Mouse (Mus musculus) layer of hippocampus, postnatal 25 days (tissue): ENCODE measurements around the gene Adamts7. TPM values are rescaled to one million over a fixed set of nuclear protein-coding genes. Genes with fewer than 3 reads are reported as not detected.

Experiments used
- DNase-seq, 2 experiments: peaks; one replicate each; pipeline ENCODE4 v3.0.0; 2022; ENCODE audit warnings: mixed read lengths in 2 of 2, low spot score in 1 of 2; ENCODE audit errors: extremely low spot score in 1 of 2
- total RNA-seq, 2 experiments: library from RNA; stranded (reverse); gene quantifications; 2 replicates each; pipeline ENCODE4 v1.2.3; 2021

Adamts7 gene
- total RNA-seq, 2 experiments from 2014 or later: 0.62 to 0.77 TPM

DNA sequence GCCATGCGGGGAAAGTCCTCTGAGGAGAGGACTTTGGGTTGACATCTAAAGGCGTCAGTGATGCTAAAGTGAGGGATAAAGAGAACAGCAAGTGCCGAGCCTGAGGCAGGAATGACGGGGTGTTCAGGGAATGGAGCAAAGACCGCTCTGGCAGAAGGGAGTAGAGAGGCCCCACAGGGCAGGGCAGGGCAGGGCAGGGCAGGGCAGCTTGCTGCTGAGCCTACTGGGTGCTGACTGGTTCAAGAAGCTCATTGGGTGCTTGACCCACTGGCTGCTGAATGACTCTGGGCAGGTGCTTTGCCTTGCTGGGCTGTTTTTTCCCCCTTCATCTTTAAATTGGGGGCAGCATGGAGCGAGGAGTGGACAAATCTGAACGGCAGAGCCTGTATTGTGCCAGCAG, 33.4 kb downstream of the Adamts7 start:
- no peak for DNase-seq

DNA sequence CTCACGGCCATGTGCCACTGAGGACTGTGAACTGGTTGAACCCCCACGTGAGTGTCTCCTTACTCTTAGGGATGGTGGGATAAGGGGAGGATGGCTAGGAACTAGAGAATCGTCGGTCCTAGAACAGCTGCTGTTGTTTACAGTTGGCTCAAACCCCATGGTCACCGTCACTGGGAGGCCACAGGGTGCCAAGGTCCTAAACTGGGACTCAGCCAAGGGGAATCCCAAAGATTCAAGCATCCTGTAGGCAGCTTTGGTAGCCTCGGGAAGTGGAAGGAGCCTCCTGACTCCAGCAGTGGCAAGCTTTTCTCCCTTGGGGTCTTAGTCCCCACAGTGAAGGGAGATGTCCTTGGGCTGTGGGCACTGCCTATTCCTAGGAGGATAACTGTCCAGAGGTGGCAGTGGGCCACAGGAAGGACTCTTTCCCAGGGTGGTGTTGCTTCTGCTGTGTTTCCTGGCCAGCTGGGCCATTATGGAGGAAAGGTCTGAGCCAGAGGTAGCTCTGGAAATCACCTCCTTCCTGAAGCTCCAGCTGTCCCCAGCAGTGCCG, 34.3 kb downstream of the Adamts7 start:
- no peak for DNase-seq

DNA sequence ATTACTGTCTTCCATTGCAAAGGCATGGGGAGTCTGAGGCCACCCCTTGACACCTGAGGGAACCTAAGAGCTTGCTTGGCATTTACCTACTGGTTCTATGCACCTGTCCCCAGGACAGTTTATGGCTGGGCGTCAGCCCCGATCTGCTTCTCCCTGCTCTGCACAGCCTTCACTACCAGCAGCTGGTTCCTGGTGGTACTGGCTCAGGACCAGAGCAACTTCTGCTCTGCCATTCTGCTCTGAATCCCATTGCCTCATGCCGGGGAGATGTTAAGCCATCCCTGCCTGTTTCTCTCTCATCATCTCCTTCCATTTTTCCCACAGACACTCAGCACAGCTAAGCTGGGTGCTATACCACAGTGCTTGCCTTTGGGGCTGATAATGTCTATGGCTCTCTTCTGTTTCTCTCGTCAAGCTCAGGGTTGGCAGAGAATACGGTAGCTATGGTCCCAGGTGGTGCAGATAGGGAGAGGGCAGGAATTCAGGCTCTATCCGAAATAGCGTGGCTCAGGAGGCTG, 35.1 kb downstream of the Adamts7 start:
- DNase-seq: no peak

DNA sequence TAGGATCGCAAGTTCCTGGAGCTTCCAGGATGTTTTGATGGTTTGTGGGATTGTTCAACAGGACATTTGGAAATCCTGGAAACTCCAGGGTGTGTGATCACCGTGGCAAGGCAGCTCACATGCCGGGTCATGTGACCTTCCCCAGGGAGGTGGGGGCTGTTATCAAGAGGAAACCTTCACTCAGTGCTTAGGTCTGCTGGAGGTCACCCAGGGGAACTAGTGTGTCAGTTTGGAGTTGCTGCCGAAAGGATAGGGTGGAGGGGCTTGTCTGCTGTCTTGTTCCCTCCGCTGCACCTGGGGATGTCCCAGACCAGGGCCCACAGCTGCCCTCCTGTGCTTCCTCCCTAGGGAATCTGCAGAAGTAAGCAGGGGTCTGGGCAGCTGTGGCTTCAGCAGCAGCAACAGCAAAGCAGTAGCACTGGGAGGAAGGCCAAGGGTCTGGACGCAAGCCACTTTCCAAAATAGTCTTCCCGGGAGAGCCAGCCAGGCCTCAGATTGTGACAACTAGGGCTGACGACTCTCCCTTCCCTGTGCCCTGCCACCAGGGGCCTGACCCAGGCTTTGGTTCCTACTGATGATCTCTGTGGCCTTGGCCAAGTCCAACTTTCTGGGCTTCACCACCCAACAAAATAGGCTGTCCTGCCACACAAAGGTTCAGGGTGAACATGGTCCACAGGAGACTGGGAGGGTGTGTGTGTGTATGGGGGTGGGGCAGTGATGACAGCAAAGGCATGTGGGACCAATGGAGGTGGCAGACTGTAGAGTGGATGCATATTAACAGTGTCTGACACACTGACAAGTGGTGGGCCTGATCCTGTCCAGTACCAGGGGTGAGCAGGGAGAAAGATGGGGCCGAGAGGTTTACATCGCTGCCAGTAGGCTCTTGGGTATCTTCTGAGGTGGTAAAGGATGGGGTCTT, 35.9 kb downstream of the Adamts7 start:
- peak in 1 of 2 experiments; percentile 24 for DNase-seq

DNA sequence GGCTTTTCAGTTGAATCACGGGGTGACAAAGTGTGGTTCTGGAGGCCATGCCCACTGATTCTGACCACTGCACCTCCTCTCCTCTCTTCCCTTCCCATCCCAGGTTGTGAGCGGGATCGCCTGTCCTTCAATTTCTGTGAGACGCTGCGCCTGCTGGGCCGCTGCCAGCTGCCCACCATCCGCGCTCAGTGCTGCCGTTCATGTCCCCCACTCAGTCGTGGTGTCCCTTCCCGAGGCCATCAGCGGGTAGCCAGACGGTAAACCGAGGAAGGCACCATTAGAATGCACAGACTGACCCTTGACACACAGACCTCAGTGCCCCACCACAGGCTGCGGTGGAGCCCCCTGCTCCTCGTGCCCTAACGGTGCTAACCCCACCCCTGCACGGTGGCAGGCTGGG, 36.7 kb downstream of the Adamts7 start:
- no peak for DNase-seq

DNA sequence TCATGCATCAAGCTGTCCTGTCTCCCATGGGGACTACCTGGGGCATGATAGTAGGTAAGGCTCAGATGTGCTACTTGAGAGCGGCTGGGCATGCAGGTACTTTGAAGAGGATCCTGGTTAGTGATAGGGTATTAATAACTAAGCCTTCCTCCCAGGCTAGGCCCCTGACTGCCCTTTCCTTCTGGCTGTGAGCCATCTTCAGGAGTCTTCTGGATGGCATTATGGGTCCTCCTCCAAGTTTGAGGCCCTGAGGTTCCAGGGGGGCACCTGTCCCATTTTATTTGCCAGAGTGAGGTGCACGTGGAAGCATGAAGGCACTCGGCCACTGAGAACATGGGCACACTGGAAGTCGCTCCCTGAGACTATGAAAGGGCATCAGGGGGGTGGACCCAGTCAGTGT, 37.6 kb downstream of the Adamts7 start:
- DNase-seq: no peak

DNA sequence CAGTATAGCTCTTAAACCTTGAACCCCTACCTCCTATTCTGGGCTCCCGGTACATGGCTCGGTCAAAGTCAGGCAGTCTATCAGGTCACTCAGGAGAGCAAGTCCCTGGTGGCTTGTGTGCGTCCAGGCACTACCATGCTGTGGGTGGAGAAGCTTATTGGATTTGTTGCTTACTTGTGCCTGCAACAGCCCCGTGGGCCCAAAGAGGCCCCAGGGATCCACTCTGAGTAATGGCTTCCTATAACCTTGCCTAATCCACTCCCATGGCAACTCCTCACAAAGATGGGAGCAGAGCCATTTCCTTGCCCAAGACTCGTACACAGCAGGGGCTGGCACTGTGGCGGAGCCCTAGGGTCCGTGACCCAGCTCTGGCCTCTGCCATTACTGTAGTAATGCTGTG, 38.2 kb downstream of the Adamts7 start:
- DNase-seq: no peak

DNA sequence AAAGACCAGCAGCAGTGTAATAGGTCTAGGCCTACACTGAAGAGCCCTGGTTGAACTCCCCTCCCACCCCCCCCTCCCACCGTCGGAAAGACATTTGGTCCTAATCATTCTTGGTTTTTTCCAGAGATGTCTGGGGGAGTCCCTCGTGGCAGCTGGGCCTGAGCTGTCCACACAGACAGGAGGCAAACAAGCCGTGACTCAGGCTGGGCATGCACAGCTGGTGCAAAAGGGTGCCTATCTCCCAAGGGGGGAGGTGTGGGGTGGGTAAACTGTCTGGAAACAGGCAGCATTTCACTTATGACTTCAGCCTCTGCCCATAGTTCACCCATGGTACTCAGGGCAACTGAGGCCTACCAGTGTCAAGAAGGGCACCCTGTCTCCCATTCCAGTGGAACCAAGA, 38.7 kb downstream of the Adamts7 start:
- DNase-seq: no peak

DNA sequence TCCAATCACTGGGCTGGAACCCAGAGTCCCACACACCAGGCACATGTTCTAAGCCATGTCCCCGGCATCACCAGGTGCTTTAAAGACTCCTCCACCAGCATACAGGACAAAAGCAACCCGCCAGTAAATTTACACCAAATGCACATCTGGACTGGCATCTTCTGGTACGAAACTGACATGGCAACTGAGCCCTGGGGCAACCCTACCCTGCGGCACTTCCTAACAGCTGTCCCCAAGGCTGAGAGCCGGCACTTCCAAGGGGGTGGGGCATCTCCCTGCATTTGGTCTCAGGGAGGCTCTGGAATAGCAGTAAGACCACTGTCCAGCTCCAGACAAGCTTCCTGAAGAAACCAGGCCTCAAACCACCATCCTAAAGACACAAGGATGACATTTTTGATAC, 40.4 kb downstream of the Adamts7 start:
- DNase-seq: no peak

DNA sequence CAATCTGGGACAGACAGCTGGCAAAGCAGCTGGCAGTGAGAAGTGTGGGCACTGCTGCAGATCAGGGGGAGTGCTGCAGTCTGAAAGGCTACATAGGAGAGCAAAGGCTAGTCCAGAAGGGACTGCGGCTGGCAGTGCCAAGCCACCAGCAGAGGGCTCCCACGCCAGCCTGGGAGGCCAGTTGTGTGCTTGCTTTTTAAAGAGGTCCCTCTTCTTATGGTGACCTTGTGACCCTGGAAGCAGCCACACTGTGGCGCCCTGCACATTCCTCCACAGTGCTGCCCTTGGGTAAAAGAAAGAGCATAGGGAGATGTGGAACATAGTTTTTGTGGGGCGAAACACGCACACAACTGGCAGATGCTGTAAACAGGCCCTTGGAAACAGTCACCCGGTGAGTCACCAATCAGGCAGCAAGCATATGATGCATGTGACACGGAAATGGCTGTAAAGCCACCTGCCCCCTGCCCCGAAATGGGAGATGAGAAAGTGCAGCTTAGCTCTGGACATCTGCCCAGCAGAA, 41.6 kb downstream of the Adamts7 start:
- DNase-seq: no peak

DNA sequence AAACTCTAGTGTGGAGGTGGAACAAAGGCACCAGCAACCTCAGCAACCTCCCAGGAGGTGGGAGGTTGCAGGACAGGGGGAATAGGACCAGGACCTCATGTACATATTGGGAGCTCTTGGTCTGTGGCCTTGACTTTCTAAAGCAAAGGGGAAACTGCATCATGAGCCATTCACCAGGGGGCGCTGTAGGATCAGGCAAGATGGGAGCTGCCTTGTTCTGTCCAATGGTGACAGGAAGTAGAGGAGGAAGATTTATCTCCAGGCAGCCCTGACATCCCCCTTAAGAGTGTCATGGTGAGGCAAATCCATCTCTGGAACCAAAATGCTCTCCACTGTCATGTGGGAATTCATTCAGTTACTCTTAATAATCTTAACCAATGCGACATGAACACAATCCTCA, 43.6 kb downstream of the Adamts7 start:
- peak; percentile 75 to 96 for DNase-seq

DNA sequence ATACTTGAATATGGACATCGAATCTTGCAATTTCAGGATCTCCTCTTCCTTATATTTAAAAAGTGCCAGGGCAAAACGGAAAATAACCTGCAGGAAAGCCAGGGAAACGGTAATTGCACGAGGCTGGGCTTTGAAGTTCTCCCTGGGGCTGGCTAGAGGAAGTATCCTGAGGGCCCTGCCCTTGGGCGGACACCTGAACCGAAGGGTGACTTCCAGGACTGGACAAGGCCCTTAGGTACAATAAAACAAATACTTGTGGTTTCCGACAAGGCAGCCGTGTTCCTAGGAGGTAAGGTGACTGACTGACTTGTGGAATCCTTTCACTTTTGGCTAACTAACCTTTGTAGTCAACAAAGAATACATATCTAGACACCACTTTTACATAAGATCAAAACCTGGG, 44.9 kb downstream of the Adamts7 start:
- no peak for DNase-seq

DNA sequence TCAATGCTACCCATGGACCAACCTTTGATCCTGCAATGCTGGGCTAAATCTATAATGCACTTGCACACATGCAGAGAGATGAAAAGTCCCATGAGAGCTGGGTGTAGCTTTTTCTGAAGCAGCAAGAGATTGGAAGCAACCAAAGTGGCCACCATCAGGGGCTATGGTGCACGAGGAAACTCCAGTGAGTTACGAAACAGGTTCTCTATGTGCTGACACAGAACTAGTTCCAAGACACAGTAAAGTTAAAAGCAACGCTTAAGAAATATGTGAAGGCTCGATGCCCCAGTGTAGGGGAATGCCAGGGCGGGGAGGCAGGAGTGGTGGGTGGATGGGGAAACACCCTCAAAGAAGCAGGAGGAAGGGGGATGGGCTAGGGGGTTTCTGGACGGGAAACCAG, 45.8 kb downstream of the Adamts7 start:
- no peak for DNase-seq

DNA sequence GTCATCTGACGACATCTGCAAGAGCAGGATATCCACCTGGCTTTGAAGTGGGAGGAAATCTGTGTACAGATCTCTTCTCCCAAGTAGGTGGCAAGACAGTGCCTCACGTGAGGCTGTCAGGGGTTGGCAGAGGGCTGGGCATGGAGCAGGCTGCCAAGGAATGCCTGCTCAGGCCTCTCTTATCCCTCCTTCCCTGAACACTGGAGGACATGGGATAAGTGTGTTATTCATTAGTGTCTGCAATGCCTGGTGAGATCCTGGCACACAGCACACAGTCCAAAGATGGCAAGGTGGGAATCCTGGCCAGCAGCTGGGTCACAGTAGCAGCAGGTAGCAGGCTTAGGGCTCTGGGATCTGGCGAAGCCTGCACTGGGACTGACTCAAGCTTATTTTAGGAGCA, 50.3 kb downstream of the Adamts7 start:
- no peak for DNase-seq

DNA sequence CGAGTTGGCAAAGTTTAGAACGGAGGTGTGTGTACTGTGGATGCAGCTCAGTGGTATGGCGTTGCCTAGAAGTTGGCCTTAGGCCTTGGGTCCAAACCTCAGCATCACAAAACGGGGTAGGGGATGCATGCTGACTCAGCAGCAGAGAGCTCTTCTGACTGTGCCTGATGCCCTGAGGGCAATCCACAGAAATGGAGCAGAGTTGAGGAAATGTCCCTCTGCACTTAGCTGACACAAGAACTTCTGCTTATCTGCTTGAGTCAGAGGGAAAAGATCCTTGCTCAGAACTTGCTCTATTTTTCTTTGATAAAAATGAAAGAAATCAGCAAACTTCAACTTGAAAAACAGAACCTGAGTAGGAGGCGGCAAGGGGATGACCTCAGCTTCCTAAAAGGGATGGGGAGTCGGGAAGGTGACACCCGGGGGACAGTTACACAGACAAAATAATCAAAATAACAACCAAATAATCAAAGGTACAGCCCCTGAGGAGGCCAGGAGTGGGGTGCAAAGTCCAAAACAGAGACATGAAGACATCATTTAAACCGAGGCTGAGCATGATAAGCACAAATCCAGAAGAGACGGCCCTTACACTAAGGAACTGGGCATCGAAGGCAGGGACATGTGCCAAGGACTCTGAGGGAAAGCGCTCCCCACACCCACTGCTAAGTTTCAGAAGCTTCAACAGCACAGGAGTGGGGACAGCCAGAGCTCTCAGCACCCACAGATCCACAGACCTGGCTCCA, 53.6 kb downstream of the Adamts7 start:
- DNase-seq: no peak

DNA sequence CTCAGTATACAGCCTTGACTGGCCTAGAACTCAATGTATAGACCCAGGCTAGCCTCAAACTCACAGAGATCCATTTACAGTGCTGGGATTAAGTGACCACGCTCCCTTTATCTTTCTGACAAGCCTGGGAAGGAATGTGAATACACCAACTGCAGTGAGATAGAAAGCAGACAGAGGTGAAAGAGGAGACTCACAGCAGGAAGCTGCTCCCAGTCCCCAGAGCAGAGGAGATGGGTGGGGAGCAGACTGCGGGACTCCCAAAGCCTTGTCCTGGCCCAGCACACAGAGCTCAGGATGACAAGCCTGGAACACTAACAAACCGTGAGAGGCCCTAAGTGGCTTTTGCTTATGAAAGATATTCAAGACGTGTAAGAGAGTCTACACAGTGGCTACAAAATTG, 54.6 kb downstream of the Adamts7 start:
- no peak for DNase-seq

DNA sequence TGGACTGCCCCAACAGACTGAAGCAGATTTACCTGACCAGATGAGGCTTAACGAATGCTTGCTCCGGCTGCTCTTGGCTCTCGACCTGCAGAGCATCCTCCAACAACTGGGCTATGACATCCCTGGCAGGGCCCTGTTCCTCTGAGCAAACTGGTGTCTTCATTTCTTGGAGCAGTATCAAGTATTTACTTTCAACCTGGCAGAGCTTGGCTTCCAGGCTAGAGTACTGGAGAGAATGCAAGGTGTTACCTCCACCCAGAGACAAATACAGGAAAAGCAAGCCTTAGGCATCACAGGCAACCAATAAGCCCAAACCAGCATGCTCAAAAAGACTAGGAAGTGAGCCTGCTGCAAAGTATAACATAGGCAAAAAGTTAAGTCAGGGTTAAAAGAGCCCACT, 59.4 kb downstream of the Adamts7 start:
- DNase-seq: no peak

DNA sequence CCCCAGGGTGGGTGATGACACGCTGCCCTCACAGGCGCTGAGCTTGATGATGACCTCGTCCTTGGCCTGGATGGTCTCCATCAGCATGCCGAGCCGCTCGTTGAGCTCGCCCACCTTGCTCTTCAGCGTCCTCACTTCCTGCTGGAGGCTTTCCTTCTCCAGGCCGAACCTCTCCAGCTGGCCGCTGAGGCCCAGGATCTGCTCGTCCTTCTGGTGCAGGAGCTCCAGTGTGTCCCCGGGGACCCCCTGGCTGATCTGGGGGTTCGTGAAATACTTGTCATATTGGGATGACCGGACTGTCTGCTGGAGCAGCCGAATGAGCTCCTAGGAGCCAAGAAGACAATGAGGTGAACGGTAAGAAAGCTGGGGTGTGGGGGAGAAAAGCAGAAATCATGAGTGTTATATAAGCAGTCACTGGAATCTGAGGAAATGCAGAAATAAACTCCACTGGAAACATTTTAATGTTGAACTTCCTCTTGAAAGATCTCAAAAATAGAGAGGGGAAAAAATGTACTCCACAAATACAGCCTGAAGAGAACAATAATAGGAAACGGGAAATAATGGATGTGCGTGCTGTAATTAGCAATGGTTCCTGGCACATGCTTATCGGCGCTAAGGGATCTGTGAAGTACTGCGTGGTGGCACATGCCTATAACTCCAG, 63.3 kb downstream of the Adamts7 start:
- peak; percentile 14 to 33 for DNase-seq

DNA sequence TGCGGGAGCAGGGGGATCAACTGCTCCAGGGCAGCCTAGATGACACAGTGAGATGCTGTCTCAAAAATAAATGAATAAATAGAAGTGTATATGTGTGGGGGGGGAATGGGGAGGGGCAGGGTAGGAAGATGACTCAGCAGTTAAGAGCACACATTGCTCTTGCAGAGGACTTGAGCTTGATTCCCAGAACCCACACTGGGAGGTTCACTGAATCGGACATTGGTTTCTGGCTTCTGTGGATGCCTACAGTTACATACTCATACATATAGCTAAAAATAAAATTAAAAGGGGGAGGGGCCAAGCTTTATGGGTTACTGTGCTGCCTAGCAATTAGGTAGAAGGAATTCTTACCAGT, 63.9 kb downstream of the Adamts7 start:
- DNase-seq: no peak

DNA sequence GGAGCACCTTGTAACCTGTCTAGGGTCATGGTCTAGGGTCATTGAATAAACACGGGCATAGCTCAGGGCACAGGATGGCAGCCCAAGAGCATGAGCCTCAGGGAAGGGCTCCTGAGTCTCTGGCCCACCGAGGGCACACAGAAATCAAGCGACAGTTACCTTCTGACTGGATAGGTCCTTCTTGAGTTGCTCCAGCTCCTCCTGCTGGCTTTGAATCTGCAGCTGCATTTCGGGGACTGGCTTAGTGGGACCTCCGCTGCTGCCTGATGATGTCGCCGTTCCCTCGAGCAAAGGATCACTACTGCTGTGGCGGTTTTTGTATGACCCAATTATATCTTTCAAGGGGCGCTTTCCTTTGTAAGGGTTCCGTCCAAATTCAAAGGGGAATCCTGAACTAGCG, 64.3 kb downstream of the Adamts7 start:
- no peak for DNase-seq
